Mouse (Mus musculus) small intestine, adult 2 months (tissue): ENCODE results near the gene Ttc21a. TPM values are rescaled to one million over a fixed set of nuclear protein-coding genes. Genes with fewer than 3 reads are reported as not detected.
A peak's percentile ranks its signal among the peaks of the same experiment; 100 is the strongest.

Experiments used
- H3K27ac ChIP-seq: fragments of 200-500 bp; 2 replicates; pipeline ENCODE4 v1.5.1; 2012; ENCODE audit warnings: low read depth, low read length, control low read depth, inconsistent platforms; ENCODE audit not compliant: insufficient read depth
- H3K27me3 ChIP-seq: fragments of 200-500 bp; 2 replicates; pipeline ENCODE4 v1.6.1; 2012; ENCODE audit warnings: mild to moderate bottlenecking, moderate library complexity, low read length, inconsistent platforms; ENCODE audit not compliant: control insufficient read depth, insufficient read depth
- H3K36me3 ChIP-seq: fragments of 200-500 bp; 2 replicates; pipeline ENCODE4 v1.6.1; 2012; ENCODE audit warnings: mild to moderate bottlenecking, low read length, control low read depth, inconsistent platforms; ENCODE audit not compliant: control insufficient read depth, insufficient read depth
- H3K4me1 ChIP-seq: fragments of 200-500 bp; 2 replicates; pipeline ENCODE4 v1.6.1; 2012; ENCODE audit warnings: low read length, inconsistent platforms, mixed read lengths; ENCODE audit not compliant: control insufficient read depth, insufficient read depth, insufficient read length
- H3K4me3 ChIP-seq: fragments of 200-500 bp; 2 replicates; pipeline ENCODE4 v1.5.1; 2012; ENCODE audit warnings: low read depth, mild to moderate bottlenecking, control low read depth, inconsistent platforms, low read length, moderate library complexity
- CTCF ChIP-seq: fragments of 200-500 bp; IDR thresholded peaks from 2 replicates; pipeline ENCODE4 v1.5.1; 2012; ENCODE audit warnings: low read depth, mild to moderate bottlenecking, control low read depth, inconsistent platforms, low read length, moderate library complexity, mixed read lengths; ENCODE audit not compliant: insufficient replicate concordance, insufficient read length; ENCODE audit errors: extremely low read depth
- POLR2A ChIP-seq: fragments of 200-500 bp; IDR thresholded peaks from 2 replicates; pipeline ENCODE4 v1.6.1; 2012; ENCODE audit warnings: low read depth, mild to moderate bottlenecking, control low read depth, inconsistent platforms, low read length, moderate library complexity
- WGBS: fragments of 180-500 bp; shearing (Covaris S2); methylation state at CpG from one replicate; pipeline ENCODE4 v1.1.7; 2018; 5-methylcytosine and 5-hydroxymethylcytosine counted together
- polyA plus RNA-seq: library from polyadenylated mRNA; depleted of rRNA; stranded (reverse); fragments of >200 nt; gene quantifications from 2 replicates; pipeline ENCODE4 v1.2.3, GENCODE M21; 2012

The Ttc21a gene
- polyA plus RNA-seq, 1 experiment: not detected

DNA sequence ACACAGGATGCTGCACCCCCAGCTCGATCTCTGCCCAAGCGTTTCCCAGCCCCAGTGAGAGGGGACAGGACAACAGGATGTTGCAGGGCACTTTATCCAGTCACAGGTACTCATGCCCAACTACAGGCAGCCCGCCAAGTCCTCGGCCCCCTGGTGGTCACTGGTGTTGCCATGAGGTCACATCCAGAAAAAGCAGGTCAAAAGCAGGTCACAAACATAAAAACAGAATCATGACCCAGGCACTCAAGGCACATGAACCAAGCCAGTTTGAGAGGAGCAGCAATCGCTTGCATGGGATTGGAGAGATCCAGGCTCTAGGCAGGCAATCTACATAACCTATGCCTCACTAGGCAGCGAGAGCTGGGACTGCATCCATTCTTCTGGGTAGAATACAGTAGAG, 32.8 kb downstream of the Ttc21a start:
- H3K4me1 ChIP-seq: 0 out of 2 replicates have a peak, but pooled peaks cover 2% of the 10 kb centered on the region
- no peaks in the 10 kb centered on the region for H3K27me3 ChIP-seq
- 59% methylated on average over 6 of the region's 6 CpGs for WGBS
- peaks cover 29% of the 10 kb centered on the region for H3K36me3 ChIP-seq
- H3K4me3 ChIP-seq: no peak overlapping the region
- TF ChIP-seq CTCF (peak; percentile 39; the same call in 1 of the 2 replicates), POLR2A (no peak)
- no peak overlapping the region for H3K27ac ChIP-seq

- no peak overlapping the region for H3K27ac ChIP-seq
- WGBS: 76% methylated on average over 7 of the region's 7 CpGs
- 0 out of 2 replicates have a peak, but pooled peaks cover 2% of the 10 kb centered on the region for H3K4me1 ChIP-seq
- H3K36me3 ChIP-seq: peaks cover 29% of the 10 kb centered on the region
- no peaks in the 10 kb centered on the region for H3K27me3 ChIP-seq
- TF ChIP-seq POLR2A (no peak), CTCF (no peak)
- no peak overlapping the region for H3K4me3 ChIP-seq
Observed at GRCm38 (mm10) chr9:119970763-119971656, 33.6 kb downstream of the Ttc21a start.

- WGBS: 95% methylated on average over 10 of the region's 10 CpGs
- H3K27ac ChIP-seq: no peak overlapping the region
- H3K4me3 ChIP-seq: no peak overlapping the region
- no peaks in the 10 kb centered on the region for H3K27me3 ChIP-seq
- H3K4me1 ChIP-seq: peaks cover 3% of the 10 kb centered on the region; the same call in 1 of the 2 replicates
- no peak for TF ChIP-seq POLR2A
- no peak for TF ChIP-seq CTCF
- H3K36me3 ChIP-seq: peaks cover 29% of the 10 kb centered on the region
Observed at GRCm38 (mm10) chr9:119972166-119972565, 34.8 kb downstream of the Ttc21a start.

DNA sequence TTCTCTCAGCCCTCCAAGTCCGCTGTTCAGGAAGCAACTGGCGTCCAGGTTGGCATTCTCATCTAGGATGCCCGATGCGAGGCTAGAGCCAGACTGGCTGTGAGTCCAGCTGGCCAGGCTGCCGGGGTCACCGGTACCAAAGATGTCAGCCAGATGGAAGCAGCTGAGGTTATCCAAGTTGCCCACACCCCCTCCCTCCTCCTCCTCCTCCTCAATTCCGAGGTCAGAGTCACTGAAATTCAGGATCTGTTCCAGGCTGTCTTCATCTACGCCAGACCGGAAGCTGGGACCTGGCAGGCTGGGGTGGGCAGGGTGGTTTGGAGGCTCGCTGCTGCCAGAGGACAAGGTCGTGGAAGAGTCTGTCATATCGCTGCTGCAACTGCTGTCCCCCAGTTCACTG, 35.2 kb downstream of the Ttc21a start:
- H3K4me3 ChIP-seq: no peak overlapping the region
- peaks cover 29% of the 10 kb centered on the region for H3K36me3 ChIP-seq
- no peak overlapping the region for H3K27ac ChIP-seq
- H3K27me3 ChIP-seq: no peaks in the 10 kb centered on the region
- peaks cover 7% of the 10 kb centered on the region; the same call in 1 of the 2 replicates for H3K4me1 ChIP-seq
- no peak for TF ChIP-seq CTCF
- TF ChIP-seq POLR2A: no peak
- WGBS: 90% methylated on average over 12 of the region's 12 CpGs

GRCm38 (mm10) chr9:119973281-119973680, 35.9 kb downstream of the Ttc21a start:
- H3K27me3 ChIP-seq: no peaks in the 10 kb centered on the region

GRCm38 (mm10) chr9:119973869-119974520, 36.6 kb downstream of the Ttc21a start:
- no peak for TF ChIP-seq POLR2A
- peak; percentile 50; the same call in 1 of the 2 replicates for TF ChIP-seq CTCF

More at GRCm38 (mm10) chr9:119973281-119973680, 35.9 kb downstream of the Ttc21a start:
- no peak overlapping the region for H3K4me3 ChIP-seq
- 87% methylated on average over 23 of the region's 23 CpGs for WGBS
- H3K36me3 ChIP-seq: peaks cover 29% of the 10 kb centered on the region
- no peak overlapping the region for H3K27ac ChIP-seq
- no peak for TF ChIP-seq POLR2A
- no peak for TF ChIP-seq CTCF
- H3K4me1 ChIP-seq: peaks cover 9% of the 10 kb centered on the region; the same call in 1 of the 2 replicates

GRCm38 (mm10) chr9:119974609-119975008, 37.2 kb downstream of the Ttc21a start:
- peaks cover 9% of the 10 kb centered on the region; the same call in 1 of the 2 replicates for H3K4me1 ChIP-seq
- H3K27me3 ChIP-seq: no peaks in the 10 kb centered on the region
- no peak overlapping the region for H3K4me3 ChIP-seq
- peaks cover 29% of the 10 kb centered on the region for H3K36me3 ChIP-seq
- WGBS: 82% methylated on average over 5 of the region's 5 CpGs
- peak; percentile 25; the same call in 1 of the 2 replicates for TF ChIP-seq CTCF
- no peak for TF ChIP-seq POLR2A
- no peak overlapping the region for H3K27ac ChIP-seq

More at GRCm38 (mm10) chr9:119973869-119974520, 36.6 kb downstream of the Ttc21a start:
- peaks cover 29% of the 10 kb centered on the region for H3K36me3 ChIP-seq
- peaks cover 9% of the 10 kb centered on the region; the same call in 1 of the 2 replicates for H3K4me1 ChIP-seq
- no peaks in the 10 kb centered on the region for H3K27me3 ChIP-seq
- no peak overlapping the region for H3K4me3 ChIP-seq
- H3K27ac ChIP-seq: no peak overlapping the region
- WGBS: 93% methylated on average over 27 of the region's 27 CpGs
